Comparison of ENCODE assay signal across 29 mouse cellular contexts in genomic region chr12:75453441-75453840, GRCm38 (mm10). TPM values are rescaled to one million over a fixed set of nuclear protein-coding genes. Genes with fewer than 3 reads are reported as not detected.
"Had no signal": no experiment of that assay in that cellular context is flagged by ENCODE, and none has a peak within 500 bp of the region (broad histone marks: within the 10 kb centered on the region; RNA-seq: fewer than 3 reads in every experiment).

No protein-coding gene starts in this region.

- H3K4me1 ChIP-seq: limb, embryonic 10.5 days; limb, embryonic 13.5 days; liver, embryonic 15.5 days had no signal

- ATAC-seq: intestine, embryonic 16.5 days; liver, embryonic 12.5 days had no signal

- H3K4me3 ChIP-seq: limb, embryonic 10.5 days; limb, embryonic 13.5 days; liver, embryonic 12.5 days; liver, embryonic 15.5 days; lung, embryonic 15.5 days had no signal

- H3K27ac ChIP-seq: limb, embryonic 10.5 days; limb, embryonic 13.5 days; liver, embryonic 12.5 days; liver, embryonic 15.5 days; lung, embryonic 15.5 days; macrophage had no signal

- H3K4me2 ChIP-seq: limb, embryonic 13.5 days; liver, embryonic 12.5 days; liver, embryonic 15.5 days; lung, embryonic 15.5 days; midbrain, embryonic 11.5 days had no signal

- H3K9me3 ChIP-seq: limb, embryonic 10.5 days; limb, embryonic 13.5 days; liver, embryonic 12.5 days; liver, embryonic 15.5 days; lung, embryonic 15.5 days had no signal

- H3K9ac ChIP-seq: limb, embryonic 13.5 days; liver, embryonic 12.5 days; liver, embryonic 15.5 days; lung, embryonic 15.5 days had no signal

- H3K27me3 ChIP-seq: limb, embryonic 13.5 days; liver, embryonic 12.5 days; liver, embryonic 15.5 days; lung, embryonic 15.5 days had no signal

- DNase-seq: kidney, adult 18-20 months; kidney, adult 9 months; kidney, postnatal 14 days; lung, postnatal 14 days; thymus, adult 18-20 months; thymus, postnatal 36 days had no signal

RNA-seq across cellular contexts. Expression of gene Gphb5, which starts 36.9 kb away (rescaled TPM):
- total RNA-seq: layer of hippocampus, adult 8-10 months; layer of hippocampus, postnatal 10 days; left cerebral cortex, postnatal 25 days; megakaryocyte-erythroid progenitor cell, adult 5-6 weeks; midbrain, postnatal 0 days had no signal
- polyA plus RNA-seq: intestine, embryonic 16.5 days; kidney, embryonic 16.5 days; large intestine, adult 2 months; limb, embryonic 10.5 days; limb, embryonic 13.5 days; liver, embryonic 12.5 days; liver, embryonic 15.5 days; lung, embryonic 15.5 days; macrophage; midbrain, embryonic 11.5 days; midbrain, embryonic 14.5 days; midbrain, postnatal 0 days; neural tube, embryonic 11.5 days; neural tube, embryonic 14.5 days; small intestine, adult 2 months; spleen, adult 2 months; stomach, embryonic 16.5 days; testis, adult 2 months; urinary bladder, adult 2 months had no signal
